Mouse (Mus musculus): Measurements from ENCODE around the gene Hspa12a.

The Hspa12a gene

GRCm38 (mm10) chr19:58829575-58829974 lies 113.9 kb downstream of the Hspa12a start:
- peak; percentile 49; the same call in 1 of the 2 replicates for ATAC-seq (ENCODE audit: insufficient number of reproducible peaks, low FRiP score, low TSS enrichment)

GRCm38 (mm10) chr19:58827656-58828055 lies 115.8 kb downstream of the Hspa12a start:
- ATAC-seq (ENCODE audit: insufficient number of reproducible peaks, low FRiP score, low TSS enrichment), result no peak

GRCm38 (mm10) chr19:58824316-58824715 lies 119.1 kb downstream of the Hspa12a start:
- no peak for ATAC-seq (ENCODE audit: insufficient number of reproducible peaks, low FRiP score, low TSS enrichment)

- no peak for ATAC-seq (ENCODE audit: insufficient number of reproducible peaks, low FRiP score, low TSS enrichment)
Measured at GRCm38 (mm10) chr19:58823301-58823700, 120.2 kb downstream of the Hspa12a start.

GRCm38 (mm10) chr19:58822454-58823200 lies 120.8 kb downstream of the Hspa12a start:
- peak; percentile 89 for ATAC-seq (ENCODE audit: insufficient number of reproducible peaks, low FRiP score, low TSS enrichment)

- ATAC-seq (ENCODE audit: insufficient number of reproducible peaks, low FRiP score, low TSS enrichment), result no peak
Measured at GRCm38 (mm10) chr19:58818571-58819415, 124.7 kb downstream of the Hspa12a start.

GRCm38 (mm10) chr19:58817398-58817797 lies 126.1 kb downstream of the Hspa12a start:
- ATAC-seq (ENCODE audit: insufficient number of reproducible peaks, low FRiP score, low TSS enrichment), result no peak

GRCm38 (mm10) chr19:58816453-58817041 lies 126.9 kb downstream of the Hspa12a start:
- ATAC-seq (ENCODE audit: insufficient number of reproducible peaks, low FRiP score, low TSS enrichment), result no peak

GRCm38 (mm10) chr19:58815179-58815922 lies 128.1 kb downstream of the Hspa12a start:
- ATAC-seq (ENCODE audit: insufficient number of reproducible peaks, low FRiP score, low TSS enrichment), result no peak

- ATAC-seq (ENCODE audit: insufficient number of reproducible peaks, low FRiP score, low TSS enrichment), result no peak
Measured at GRCm38 (mm10) chr19:58810536-58810935, 132.9 kb downstream of the Hspa12a start.

GRCm38 (mm10) chr19:58808864-58809263 lies 134.6 kb downstream of the Hspa12a start:
- ATAC-seq (ENCODE audit: insufficient number of reproducible peaks, low FRiP score, low TSS enrichment), result no peak

- ATAC-seq (ENCODE audit: insufficient number of reproducible peaks, low FRiP score, low TSS enrichment), result peak; percentile 67
Measured at GRCm38 (mm10) chr19:58806364-58806763, 137.1 kb downstream of the Hspa12a start.

GRCm38 (mm10) chr19:58805191-58805779 lies 138.2 kb downstream of the Hspa12a start:
- ATAC-seq (ENCODE audit: insufficient number of reproducible peaks, low FRiP score, low TSS enrichment), result no peak

GRCm38 (mm10) chr19:58795114-58795669 lies 148.3 kb downstream of the Hspa12a start:
- ATAC-seq (ENCODE audit: insufficient number of reproducible peaks, low FRiP score, low TSS enrichment), result no peak

GRCm38 (mm10) chr19:58794284-58794683 lies 149.2 kb downstream of the Hspa12a start, which contains the start of gene 1700019N19Rik:
TSS of gene 1700019N19Rik (minus strand) at chr19:58794461.
- no peak for ATAC-seq (ENCODE audit: insufficient number of reproducible peaks, low FRiP score, low TSS enrichment)

GRCm38 (mm10) chr19:58789194-58789593 lies 154.3 kb downstream of the Hspa12a start:
- ATAC-seq (ENCODE audit: insufficient number of reproducible peaks, low FRiP score, low TSS enrichment), result no peak

GRCm38 (mm10) chr19:58783938-58784337 lies 159.5 kb downstream of the Hspa12a start:
- ATAC-seq (ENCODE audit: insufficient number of reproducible peaks, low FRiP score, low TSS enrichment), result no peak

- no peak for ATAC-seq (ENCODE audit: insufficient number of reproducible peaks, low FRiP score, low TSS enrichment)
Measured at GRCm38 (mm10) chr19:58781566-58781965, 161.9 kb downstream of the Hspa12a start.

GRCm38 (mm10) chr19:58776461-58776860 lies 167.0 kb downstream of the Hspa12a start:
- no peak for ATAC-seq (ENCODE audit: insufficient number of reproducible peaks, low FRiP score, low TSS enrichment)

- no peak for ATAC-seq (ENCODE audit: insufficient number of reproducible peaks, low FRiP score, low TSS enrichment)
Measured at GRCm38 (mm10) chr19:58767329-58767728, 176.1 kb downstream of the Hspa12a start.

Measured in cerebellum, adult (tissue).